Mouse (Mus musculus) layer of hippocampus, postnatal 14 days (tissue): ENCODE data around the gene Arl15. TPM values are rescaled to one million over a fixed set of nuclear protein-coding genes. Genes with fewer than 3 reads are reported as not detected.

Experiments
- DNase-seq, 2 experiments: peaks; one replicate each; pipeline ENCODE4 v3.0.0; 2021 to 2022; ENCODE audit warnings: low spot score in 2 of 2, mixed read lengths in 1 of 2
- total RNA-seq, 2 experiments: library from RNA; stranded (reverse); gene quantifications; 2 replicates each; pipeline ENCODE4 v1.2.3; 2021

Gene Arl15
- total RNA-seq, 2 experiments from 2014 or later, result 49.2 to 52.8 TPM

- DNase-seq, result no peak
These were observed 293.6 kb downstream of the Arl15 start for GRCm38 (mm10) chr13:114087696-114088465.

- no peak for DNase-seq
These were observed 296.5 kb downstream of the Arl15 start for GRCm38 (mm10) chr13:114090786-114091185.

GRCm38 (mm10) chr13:114091231-114091630 is 296.9 kb downstream of the Arl15 start:
- no peak for DNase-seq

- DNase-seq, result no peak
These were observed 300.0 kb downstream of the Arl15 start for GRCm38 (mm10) chr13:114094151-114094875.

GRCm38 (mm10) chr13:114095440-114095839 is 301.1 kb downstream of the Arl15 start:
- no peak for DNase-seq

- no peak for DNase-seq
These were observed 302.1 kb downstream of the Arl15 start for GRCm38 (mm10) chr13:114096386-114096785.

- DNase-seq, result no peak
These were observed 306.9 kb downstream of the Arl15 start for GRCm38 (mm10) chr13:114101155-114101554.

- no peak for DNase-seq
These were observed 311.8 kb downstream of the Arl15 start for GRCm38 (mm10) chr13:114106083-114106482.

GRCm38 (mm10) chr13:114107499-114107898 is 313.2 kb downstream of the Arl15 start:
- DNase-seq, result no peak

- DNase-seq, result no peak
These were observed 315.1 kb downstream of the Arl15 start for GRCm38 (mm10) chr13:114109441-114109840.

GRCm38 (mm10) chr13:114109845-114110244 is 315.5 kb downstream of the Arl15 start:
- DNase-seq, result no peak

GRCm38 (mm10) chr13:114113516-114113915 is 319.2 kb downstream of the Arl15 start:
- no peak for DNase-seq

- no peak for DNase-seq
These were observed 320.3 kb downstream of the Arl15 start for GRCm38 (mm10) chr13:114114586-114114985.

GRCm38 (mm10) chr13:114115106-114115505 is 320.8 kb downstream of the Arl15 start:
- DNase-seq, result no peak

GRCm38 (mm10) chr13:114118104-114118830 is 324.0 kb downstream of the Arl15 start:
- DNase-seq, result no peak

- DNase-seq, result no peak
These were observed 325.5 kb downstream of the Arl15 start for GRCm38 (mm10) chr13:114119816-114120215.

GRCm38 (mm10) chr13:114121591-114121990 is 327.3 kb downstream of the Arl15 start:
- DNase-seq, result no peak

- DNase-seq, result no peak
These were observed 329.1 kb downstream of the Arl15 start for GRCm38 (mm10) chr13:114123391-114123790.

GRCm38 (mm10) chr13:114124385-114124784 is 330.1 kb downstream of the Arl15 start:
- no peak for DNase-seq

GRCm38 (mm10) chr13:114124991-114125390 is 330.7 kb downstream of the Arl15 start:
- no peak for DNase-seq

GRCm38 (mm10) chr13:114128366-114128765 is 334.1 kb downstream of the Arl15 start:
- DNase-seq, result no peak

- DNase-seq, result no peak
These were observed 335.7 kb downstream of the Arl15 start for GRCm38 (mm10) chr13:114129986-114130385.
